Mouse (Mus musculus): ENCODE measurements around the gene Gm49398. TPM values are rescaled to one million over a fixed set of nuclear protein-coding genes. Genes with fewer than 3 reads are reported as not detected.

Gene Gm49398
- polyA plus RNA-seq (2015; fragmentation: Nextera tagmentation; extraction: Ambion mirVana), result not detected in 2 replicates

DNA sequence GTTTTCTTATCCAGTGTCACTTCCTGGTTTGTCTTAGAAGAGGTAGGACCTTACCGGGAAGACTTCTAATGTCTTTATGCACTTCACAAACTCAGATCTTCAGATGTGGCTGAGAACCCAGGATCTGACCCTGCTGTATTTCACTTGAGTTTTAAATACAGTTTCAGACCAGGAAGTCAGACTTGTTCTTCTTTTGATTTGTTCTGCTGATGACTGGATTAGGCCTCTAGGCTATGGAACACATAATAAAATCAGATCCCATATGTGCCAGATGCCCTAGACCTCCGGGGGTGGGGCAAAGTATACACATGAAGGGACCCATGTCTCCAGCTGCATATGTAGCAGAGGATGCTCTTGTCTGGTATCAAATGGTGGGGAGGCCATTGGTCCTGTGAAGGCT is at the start of gene Gm49398:
Gene Gm49398, minus strand, starts transcription at position 101 of the 400 bp plus-strand sequence.
- ATAC-seq, result no peak
- H3K9ac ChIP-seq, result no peak within 1 kb of the TSS
- no peak within 1 kb of the TSS for H3K27ac ChIP-seq
- no peaks in the 10 kb centered on the region for H3K36me3 ChIP-seq
- H3K4me2 ChIP-seq (replicated peaks), result no peak within 1 kb of the TSS
- no peaks in the 10 kb centered on the region for H3K27me3 ChIP-seq (replicated peaks)
- WGBS, result 80% methylated on average over 2 of the region's 2 CpGs
- H3K9me3 ChIP-seq, result no peaks in the 10 kb centered on the region
- H3K4me3 ChIP-seq (replicated peaks), result no peak within 1 kb of the TSS
- no peaks in the 10 kb centered on the region for H3K4me1 ChIP-seq (replicated peaks)

DNA sequence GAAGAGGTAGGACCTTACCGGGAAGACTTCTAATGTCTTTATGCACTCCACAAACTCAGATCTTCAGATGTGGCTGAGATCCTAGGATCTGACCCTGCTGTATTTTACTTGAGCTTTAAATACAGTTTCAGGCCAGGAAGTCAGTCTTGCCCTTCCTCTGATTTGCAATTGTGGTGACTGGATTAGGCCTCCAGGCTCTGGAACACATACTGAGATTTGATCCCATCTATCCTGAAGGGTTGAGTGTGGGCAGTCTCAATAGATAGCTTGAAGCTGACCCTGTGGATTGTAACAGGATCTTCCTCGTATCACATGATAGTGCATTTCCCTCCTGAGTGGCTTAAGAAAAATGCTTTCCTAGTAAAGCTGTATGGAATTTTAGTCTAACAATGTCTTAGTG is 33.4 kb downstream of the Gm49398 start, which contains the start of gene Cts8:
Gene Cts8, minus strand, starts transcription at position 101 of the 400 bp plus-strand sequence.
- ATAC-seq, result no peak
- Histone ChIP-seq H3K27me3 (replicated peaks) (no peaks in the 10 kb centered on the region), H3K4me3 (replicated peaks) (no peak within 1 kb of the TSS), H3K4me1 (replicated peaks) (no peaks in the 10 kb centered on the region), H3K4me2 (replicated peaks) (no peak within 1 kb of the TSS), H3K9me3 (no peaks in the 10 kb centered on the region), H3K9ac (no peak within 1 kb of the TSS), H3K36me3 (no peaks in the 10 kb centered on the region), H3K27ac (no peak within 1 kb of the TSS)
- WGBS, result 86% methylated on average over 2 of the region's 2 CpGs

- Histone ChIP-seq H3K9me3 (no peaks in the 10 kb centered on the region), H3K27ac (no peak overlapping the region), H3K27me3 (replicated peaks) (no peaks in the 10 kb centered on the region), H3K9ac (no peak overlapping the region), H3K36me3 (no peaks in the 10 kb centered on the region), H3K4me1 (replicated peaks) (no peaks in the 10 kb centered on the region), H3K4me3 (replicated peaks) (no peak overlapping the region), H3K4me2 (replicated peaks) (no peak overlapping the region)
- 60% methylated on average over 13 of the region's 13 CpGs for WGBS
- no peak for ATAC-seq
Observed at GRCm38 (mm10) chr13:61241076-61241947, 47.3 kb downstream of the Gm49398 start.

GRCm38 (mm10) chr13:61203310-61203709 is 85.3 kb downstream of the Gm49398 start, which contains the start of gene Cts6:
Gene Cts6 (minus strand): TSS chr13:61203410.
- no peak for ATAC-seq
- H3K9ac ChIP-seq, result no peak within 1 kb of the TSS
- H3K4me2 ChIP-seq (replicated peaks), result no peak within 1 kb of the TSS
- 84% methylated on average over 3 of the region's 3 CpGs for WGBS
- no peak within 1 kb of the TSS for H3K27ac ChIP-seq
- no peaks in the 10 kb centered on the region for H3K36me3 ChIP-seq
- H3K9me3 ChIP-seq, result no peaks in the 10 kb centered on the region
- H3K4me1 ChIP-seq (replicated peaks), result no peaks in the 10 kb centered on the region
- no peak within 1 kb of the TSS for H3K4me3 ChIP-seq (replicated peaks)
- no peaks in the 10 kb centered on the region for H3K27me3 ChIP-seq (replicated peaks)

Other genes with a start within 250 kb of the Gm49398 start
- not detected in 2 replicates for gene Ctsq, start 248.2 kb downstream of the Gm49398 start, polyA plus RNA-seq (2015; fragmentation: Nextera tagmentation; extraction: Ambion mirVana)
- not detected in 2 replicates for gene Ctsr, start 124.6 kb downstream of the Gm49398 start, polyA plus RNA-seq (2015; fragmentation: Nextera tagmentation; extraction: Ambion mirVana)
- not detected in 2 replicates for gene Cts6, start 85.4 kb downstream of the Gm49398 start, polyA plus RNA-seq (2015; fragmentation: Nextera tagmentation; extraction: Ambion mirVana)
- gene Cts8, start 33.5 kb downstream of the Gm49398 start, polyA plus RNA-seq (2015; fragmentation: Nextera tagmentation; extraction: Ambion mirVana), result not detected in 2 replicates
- gene Cts7, start 69.4 kb upstream of the Gm49398 start, polyA plus RNA-seq (2015; fragmentation: Nextera tagmentation; extraction: Ambion mirVana), result not detected in 2 replicates